Mouse (Mus musculus) c-Kit-positive CD71-negative TER-119-negative erythroid progenitor cells, embryonic 14.5 days (primary cell): ENCODE results near the gene Fjx1.

Source experiments
- DNase-seq: peaks from one replicate; pipeline ENCODE4 v3.0.0-alpha.2; 2013; ENCODE audit warnings: low read depth

The Fjx1 gene

GRCm38 (mm10) chr2:102451671-102452549 is at the start of gene Fjx1:
Gene Fjx1, minus strand, starts transcription at chr2:102452499.
- no peak for DNase-seq

DNA sequence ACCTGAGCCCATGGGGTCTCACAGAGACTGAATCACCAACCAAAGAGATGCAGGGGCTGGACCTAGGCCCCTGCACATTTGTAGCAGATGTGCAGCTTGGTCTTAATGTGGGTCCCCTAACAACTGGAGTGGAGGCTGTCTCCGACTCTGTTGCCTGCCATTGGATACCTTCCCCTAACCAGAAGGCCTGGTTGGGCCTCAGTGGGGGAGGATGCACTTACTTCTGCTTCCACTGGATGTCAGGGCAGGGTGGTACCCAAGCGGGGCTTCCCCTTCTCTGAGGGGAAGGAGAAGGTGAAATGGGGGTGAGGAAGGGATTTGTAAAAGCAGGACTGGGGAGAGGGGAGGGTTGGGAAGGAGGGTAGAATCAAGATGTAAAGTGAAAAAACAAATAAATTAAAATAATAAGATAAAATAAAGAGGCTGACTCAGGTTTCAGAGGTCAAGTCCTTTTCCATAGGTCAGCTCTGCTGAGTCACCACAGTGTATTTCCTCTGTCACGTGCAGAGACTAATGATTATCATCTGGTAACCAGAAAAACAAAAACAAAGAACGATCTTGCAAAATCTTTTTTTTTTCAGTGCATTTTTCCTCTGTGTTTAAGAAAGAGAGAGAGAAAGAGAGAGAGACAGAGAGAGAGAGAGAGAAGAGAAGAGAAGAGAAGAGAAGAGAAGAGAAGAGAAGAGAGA is 47.8 kb upstream of the Fjx1 start:
- DNase-seq = no peak

DNA sequence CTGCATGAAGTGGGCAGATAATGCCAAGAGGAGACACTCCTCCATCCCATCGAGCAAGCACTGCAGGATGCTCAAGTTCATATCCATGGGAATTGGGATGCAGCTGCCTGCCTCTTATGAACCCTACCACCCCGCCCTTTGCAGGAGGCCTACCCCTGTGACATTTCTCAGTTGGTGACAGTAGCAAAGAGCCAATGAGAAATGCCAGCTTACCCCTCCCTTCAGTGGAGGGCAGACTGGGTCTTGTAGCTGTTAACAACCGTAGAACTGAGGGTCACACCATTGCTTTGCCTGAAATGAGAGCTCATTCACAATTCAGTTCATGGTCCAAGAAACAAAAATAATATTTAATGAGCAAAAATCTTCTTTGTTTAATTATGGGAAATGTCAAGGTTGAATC is 28.4 kb upstream of the Fjx1 start:
- no peak for DNase-seq

GRCm38 (mm10) chr2:102476101-102476500 is 23.8 kb upstream of the Fjx1 start:
- DNase-seq = no peak

DNA sequence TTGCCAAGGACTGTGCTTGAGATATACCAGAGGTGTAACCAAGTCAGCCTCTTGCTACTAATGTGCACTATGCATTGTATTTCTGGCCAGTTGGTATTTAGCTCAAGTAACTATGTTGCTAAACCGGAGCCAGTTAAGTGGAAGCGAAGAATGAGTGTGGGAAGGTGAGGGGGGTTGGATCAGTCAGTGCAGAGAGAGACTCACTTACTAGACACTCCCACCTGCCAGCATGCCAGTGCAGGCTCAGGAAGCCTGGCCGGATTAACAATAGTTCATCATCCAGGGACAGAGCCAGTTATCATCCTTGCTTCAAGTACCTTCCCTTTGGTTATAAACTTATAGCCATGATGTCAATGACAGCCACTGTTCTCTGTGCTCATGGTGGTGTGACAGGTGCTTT is 16.3 kb upstream of the Fjx1 start:
- DNase-seq = no peak

DNA sequence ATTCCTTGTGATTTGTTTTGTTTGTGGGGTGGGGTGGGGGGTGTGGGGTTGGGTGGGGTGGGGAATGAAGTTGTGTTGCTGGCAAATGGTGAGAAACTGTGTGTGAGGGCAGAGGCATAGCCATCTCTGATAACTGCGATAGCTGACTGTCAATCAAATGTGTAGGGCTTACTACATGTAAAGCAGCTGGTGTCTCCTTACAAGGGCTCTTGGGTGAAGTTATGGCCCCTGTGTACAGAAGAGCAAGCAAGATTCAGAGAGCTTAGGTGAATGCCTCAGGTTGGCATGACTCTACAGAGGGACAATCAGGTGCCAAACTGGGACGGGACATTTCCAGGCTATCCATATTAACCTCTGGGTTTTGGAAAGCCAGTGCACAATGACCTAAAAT is 12.0 kb upstream of the Fjx1 start:
- no peak for DNase-seq

DNA sequence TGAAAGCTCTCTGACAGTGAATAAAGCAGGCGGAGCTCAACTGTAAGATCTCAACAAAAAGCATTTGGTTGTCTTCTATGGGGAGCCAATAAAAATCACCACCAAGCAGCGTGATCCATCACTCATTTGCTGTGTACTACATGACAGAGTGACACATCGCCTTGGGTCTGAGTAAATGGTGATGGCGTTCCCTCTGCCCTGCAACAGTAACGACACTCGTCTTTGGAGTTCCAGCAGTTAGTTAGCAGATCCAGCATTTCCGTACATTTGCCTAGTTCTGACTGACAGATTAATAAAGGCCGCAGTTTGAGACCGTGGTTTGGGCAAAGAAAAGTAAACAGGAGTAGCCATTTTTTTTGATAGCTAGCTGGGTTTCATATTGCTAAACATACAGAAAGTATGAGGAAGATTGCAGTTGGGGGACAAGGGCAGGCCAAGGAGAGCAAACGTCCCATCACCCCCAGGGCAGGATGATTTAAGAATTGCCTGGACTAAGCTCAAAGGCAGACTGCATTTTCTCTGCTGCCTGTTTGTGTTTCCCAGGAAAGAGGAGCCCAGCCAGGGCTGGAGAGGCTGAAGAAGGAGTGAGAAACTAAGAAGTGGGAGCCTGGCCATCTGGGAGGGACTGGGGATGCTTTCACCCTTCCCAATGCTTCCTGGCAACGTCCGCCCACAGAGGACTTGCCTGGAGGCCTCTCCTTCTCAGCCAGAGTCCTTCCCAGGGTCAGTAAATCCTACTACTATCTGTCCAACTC is 11.5 kb upstream of the Fjx1 start:
- no peak for DNase-seq

DNA sequence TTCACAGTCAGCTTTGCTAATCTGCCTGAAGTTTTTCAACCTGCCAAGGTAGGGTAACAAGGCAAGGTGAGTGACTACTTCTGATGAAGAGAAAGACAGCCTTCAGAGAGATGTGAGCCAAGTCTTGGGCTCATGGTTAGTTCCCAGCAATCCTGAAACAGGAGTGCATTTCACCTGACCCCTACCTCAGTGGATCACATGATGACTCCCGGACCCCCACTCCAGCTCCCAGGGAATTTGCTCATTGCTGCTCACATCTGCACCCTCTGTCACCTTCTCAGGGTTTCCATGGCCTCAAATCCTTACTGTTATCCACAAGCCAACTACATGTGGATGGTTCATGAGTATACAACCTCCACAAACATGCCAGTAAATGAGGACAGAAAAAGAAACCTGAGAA is 9.2 kb upstream of the Fjx1 start:
- DNase-seq = no peak

DNA sequence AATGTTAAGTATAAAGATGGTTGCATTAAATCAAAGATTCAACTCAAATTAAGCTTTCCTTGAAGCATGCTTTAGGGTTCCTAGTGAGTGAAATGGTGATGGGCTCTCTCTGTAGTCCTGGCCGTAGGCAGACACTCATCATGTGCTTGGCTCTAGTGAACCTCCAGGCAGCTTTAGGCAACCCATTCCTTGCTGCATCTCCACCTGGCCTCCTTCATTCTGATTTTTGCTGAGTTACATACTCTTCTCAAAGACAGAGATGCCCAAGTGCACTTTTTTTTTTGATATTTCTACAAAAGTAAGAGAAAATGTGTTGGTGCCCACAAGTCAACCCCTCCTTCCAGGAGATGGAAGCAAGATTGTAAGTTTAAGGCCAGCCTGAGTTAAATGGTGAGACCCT is 2.8 kb upstream of the Fjx1 start:
- DNase-seq = no peak

DNA sequence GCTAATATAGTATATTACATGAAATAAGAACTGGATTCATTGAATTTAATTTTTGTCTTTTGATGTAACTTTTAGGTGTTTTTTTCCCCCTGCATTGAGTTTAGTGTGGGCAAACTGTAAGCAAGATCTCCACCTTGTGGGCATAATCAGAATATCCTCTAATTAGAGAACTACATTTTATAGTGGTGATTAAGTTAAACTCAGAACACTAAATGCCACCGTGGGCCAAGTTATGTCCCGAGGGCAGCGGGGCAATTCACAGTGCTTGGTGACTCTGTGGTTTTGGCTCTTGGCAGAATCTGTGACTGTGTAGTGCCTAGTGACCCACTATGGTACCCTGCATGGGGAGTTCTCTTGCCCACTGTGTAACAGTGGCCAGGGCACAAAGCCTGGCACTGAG is 1.1 kb upstream of the Fjx1 start:
- DNase-seq = no peak

GRCm38 (mm10) chr2:102450761-102451670 is 1.3 kb downstream of the Fjx1 start:
- no peak for DNase-seq

DNA sequence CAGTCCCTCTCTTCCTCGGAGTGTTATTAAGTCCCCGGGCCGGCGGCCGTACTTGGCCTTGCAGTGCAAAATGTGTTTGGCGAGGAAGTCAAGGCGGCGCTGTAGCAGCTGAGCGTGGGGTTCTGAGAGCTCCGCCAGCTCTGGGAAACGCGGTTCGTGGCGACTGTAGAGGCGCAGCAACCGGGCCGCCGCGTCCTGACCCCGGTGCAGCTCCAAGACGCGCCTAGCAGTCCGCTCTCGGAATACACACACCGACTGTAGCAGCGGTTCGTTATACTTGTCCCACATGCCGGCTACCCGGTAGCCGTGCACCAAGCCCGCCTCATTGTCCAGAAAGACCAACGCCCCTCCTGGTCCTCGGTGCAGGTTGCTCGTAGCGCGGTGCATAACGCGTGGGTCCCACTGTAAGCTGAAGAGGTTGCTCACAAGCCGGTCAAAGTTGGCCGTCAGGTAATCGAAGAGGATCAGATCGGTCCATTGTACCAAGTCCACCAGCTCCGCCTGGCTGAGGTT is 2.0 kb downstream of the Fjx1 start:
- no peak for DNase-seq

GRCm38 (mm10) chr2:102449630-102450247 is 2.6 kb downstream of the Fjx1 start:
- DNase-seq = no peak

DNA sequence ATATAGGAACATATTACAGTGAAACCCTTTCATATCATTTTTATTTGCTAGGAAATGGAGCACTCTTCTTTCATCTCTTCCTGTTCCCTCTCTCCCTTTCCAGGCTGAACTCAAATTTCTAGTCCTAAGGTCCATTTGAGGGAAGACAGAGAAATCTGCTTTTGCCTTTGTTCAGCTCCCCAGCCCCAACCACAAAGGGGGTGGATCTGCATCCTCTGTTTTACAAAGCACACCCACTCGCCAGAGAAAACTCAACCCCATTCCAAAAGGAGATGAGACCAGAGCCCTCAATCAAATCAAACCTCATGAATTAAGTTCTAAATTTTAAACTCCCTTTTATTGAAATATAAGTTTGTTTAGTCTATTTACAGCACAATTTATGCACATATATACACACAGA is 3.2 kb downstream of the Fjx1 start:
- no peak for DNase-seq

GRCm38 (mm10) chr2:102447831-102448230 is 4.5 kb downstream of the Fjx1 start:
- no peak for DNase-seq

GRCm38 (mm10) chr2:102446851-102447250 is 5.4 kb downstream of the Fjx1 start:
- no peak for DNase-seq

DNA sequence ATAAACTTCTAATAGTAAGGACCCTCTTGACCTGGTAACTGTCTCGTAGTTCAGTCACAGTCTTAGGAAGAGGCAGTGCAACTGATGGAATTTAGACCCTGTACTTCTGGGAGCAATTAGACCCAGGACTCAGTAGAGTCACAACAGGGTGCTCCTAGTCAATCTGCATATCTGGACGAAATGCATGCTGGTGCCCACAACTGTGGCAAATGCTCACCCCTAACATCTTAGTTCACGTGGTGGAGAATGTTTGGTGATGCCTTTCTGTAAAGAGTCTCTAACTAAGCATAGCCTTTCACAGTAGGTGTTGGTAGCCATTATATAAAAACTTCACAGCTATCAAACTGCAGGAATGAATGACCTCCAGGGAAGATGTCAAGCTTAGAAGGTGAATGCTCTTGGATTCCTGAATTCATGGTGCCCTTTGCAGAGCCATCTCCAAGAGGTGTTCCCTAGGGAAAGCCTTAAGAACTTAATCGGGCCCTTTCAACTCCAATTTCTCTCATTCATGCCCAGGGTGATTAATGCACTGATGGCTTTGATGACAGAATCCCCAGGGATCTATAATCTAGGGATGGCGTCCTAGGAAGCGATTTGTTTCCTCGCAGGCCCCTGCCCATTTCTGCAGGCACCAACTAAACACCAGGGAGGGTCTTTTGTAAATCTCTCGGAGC is 14.8 kb downstream of the Fjx1 start:
- no peak for DNase-seq

DNA sequence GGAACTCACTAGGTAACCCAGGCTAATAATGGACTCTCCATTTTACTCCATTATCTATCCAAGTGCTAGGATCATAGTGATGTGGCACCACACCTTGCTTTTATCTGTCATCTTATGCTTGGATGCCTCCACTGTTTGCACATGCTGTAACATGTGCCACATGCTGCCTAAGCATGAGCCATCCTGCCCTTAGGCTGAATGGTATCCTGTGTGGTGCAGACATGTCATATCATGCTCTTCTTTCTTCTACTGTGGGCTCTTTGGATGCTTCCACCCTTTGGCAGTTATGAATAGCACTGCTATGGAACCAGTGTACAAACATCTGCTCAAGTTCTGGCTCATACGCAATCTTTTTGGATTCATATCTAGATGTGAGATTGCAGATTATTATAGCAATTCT is 18.4 kb downstream of the Fjx1 start:
- no peak for DNase-seq

GRCm38 (mm10) chr2:102431084-102431483 is 21.2 kb downstream of the Fjx1 start:
- DNase-seq = no peak

- DNase-seq = no peak
Observed at GRCm38 (mm10) chr2:102427974-102428373, 24.3 kb downstream of the Fjx1 start.

GRCm38 (mm10) chr2:102426434-102426833 is 25.9 kb downstream of the Fjx1 start:
- DNase-seq = no peak
